Mouse (Mus musculus): ENCODE data around the gene Traip. TPM values are rescaled to one million over a fixed set of nuclear protein-coding genes. Genes with fewer than 3 reads are reported as not detected.
A peak's percentile ranks its signal among the peaks of the same experiment; 100 is the strongest.

Gene Traip
- polyA plus RNA-seq, 2 experiments: 7.4 to 18.1 TPM

DNA sequence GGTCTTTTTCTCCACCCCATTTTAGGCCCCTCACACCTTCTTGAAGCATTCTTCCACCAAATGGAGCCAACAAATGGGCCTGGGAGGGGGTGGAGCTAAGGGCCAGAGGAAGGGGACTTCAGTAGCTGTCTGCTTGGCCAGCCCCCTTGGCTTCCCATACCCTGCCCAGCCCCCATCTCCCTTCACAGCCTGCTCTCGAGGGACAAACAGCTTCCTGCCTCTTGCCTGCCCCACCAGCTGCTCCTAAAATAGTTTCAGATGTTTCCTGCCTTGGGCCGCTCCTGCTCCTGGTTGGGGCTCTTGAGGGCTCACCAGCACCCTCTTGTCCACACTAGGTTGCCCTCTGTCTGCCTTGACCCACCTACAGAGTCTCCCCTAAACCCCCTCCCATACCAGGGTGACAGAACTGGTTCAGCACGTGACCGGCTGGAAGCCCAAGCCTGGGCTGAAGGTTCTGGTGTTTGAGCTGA is 33.5 kb downstream of the Traip start:
- Histone ChIP-seq H3K4me1 (replicated peaks; ENCODE audit: control insufficient read depth in 2 of 2, insufficient read depth in 2 of 2, low read length in 1 of 2) (peaks cover 54 to 61% of the 10 kb centered on the region in 2 experiments), H3K4me3 (ENCODE audit: insufficient read depth in 1 of 2, low read depth in 2 of 2, low read length in 2 of 2) (peak overlapping the region; percentile 84 to 86), H3K4me2 (ENCODE audit: low read depth) (peak overlapping the region; percentile 92), H3K27ac (peak overlapping the region; percentile 96), H3K27me3 (ENCODE audit: control insufficient read depth, insufficient read depth, low read length) (no peaks in the 10 kb centered on the region; the same call in 1 of the 2 replicates), H3K9me3 (ENCODE audit: control insufficient read depth, low read length) (no peaks in the 10 kb centered on the region), H3K9ac (replicated peaks) (peak overlapping the region; percentile 86), H3K36me3 (replicated peaks; ENCODE audit: control insufficient read depth, insufficient read depth, low read depth) (peaks cover 58% of the 10 kb centered on the region)
- 8% methylated on average over 4 of the region's 4 CpGs for WGBS (ENCODE audit: insufficient replicate concordance)
- ATAC-seq (ENCODE audit: insufficient read depth): no peak
- no peak for TF ChIP-seq EP300 (IDR thresholded peaks at IDR 0.05; ENCODE audit: low read depth)
- TF ChIP-seq CTCF (IDR thresholded peaks at IDR 0.05; ENCODE audit: low read depth): no peak
- no peak for DNase-seq (ENCODE audit: low read depth in 3 of 3, low spot score in 3 of 3)

DNA sequence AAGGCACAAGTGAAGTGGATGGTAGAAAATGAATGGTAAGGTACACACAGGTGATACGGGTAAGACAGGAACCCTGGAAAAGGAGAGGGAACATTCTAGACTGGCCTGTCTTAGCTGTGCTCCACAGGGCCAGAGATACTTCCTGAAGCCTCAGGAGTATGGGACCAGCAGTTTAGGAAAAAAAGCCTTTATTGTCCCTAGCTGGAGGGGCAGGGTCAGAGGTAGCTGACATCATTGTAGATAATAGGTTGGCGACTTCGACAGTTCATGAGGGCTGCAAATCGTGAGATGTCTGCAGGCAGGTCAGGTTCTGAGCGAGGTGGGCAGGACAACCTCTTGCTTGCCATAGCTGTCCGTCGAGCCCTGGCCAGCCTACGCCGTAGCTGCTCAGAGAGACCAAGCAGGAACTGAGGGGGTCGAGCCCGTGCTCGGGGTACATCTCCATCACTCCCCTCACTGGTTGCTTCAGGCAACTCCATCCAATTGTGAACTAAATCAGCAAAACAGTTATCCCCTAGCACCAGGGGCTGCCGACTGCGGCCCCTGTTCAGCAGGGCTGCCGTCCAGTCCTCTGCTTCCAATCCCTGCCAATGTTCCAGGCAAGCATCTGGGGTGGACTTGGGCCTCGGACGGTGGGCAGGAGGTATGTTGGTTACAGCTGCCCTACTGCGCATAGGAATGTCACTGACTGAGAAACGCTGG is 34.3 kb downstream of the Traip start:
- Histone ChIP-seq H3K9ac (replicated peaks) (peak overlapping the region; percentile 86), H3K4me3 (ENCODE audit: insufficient read depth in 1 of 2, low read depth in 2 of 2, low read length in 2 of 2) (peak overlapping the region; percentile 84 to 86), H3K9me3 (ENCODE audit: control insufficient read depth, low read length) (no peaks in the 10 kb centered on the region), H3K4me1 (replicated peaks; ENCODE audit: control insufficient read depth in 2 of 2, insufficient read depth in 2 of 2, low read length in 1 of 2) (peaks cover 53 to 58% of the 10 kb centered on the region in 2 experiments), H3K27me3 (ENCODE audit: control insufficient read depth, insufficient read depth, low read length) (no peaks in the 10 kb centered on the region; the same call in 1 of the 2 replicates), H3K27ac (peak overlapping the region; percentile 96), H3K36me3 (replicated peaks; ENCODE audit: control insufficient read depth, insufficient read depth, low read depth) (peaks cover 51% of the 10 kb centered on the region), H3K4me2 (ENCODE audit: low read depth) (peak overlapping the region; percentile 92)
- DNase-seq (ENCODE audit: low read depth in 3 of 3, low spot score in 3 of 3): no peak
- no peak for TF ChIP-seq EP300 (IDR thresholded peaks at IDR 0.05; ENCODE audit: low read depth)
- peak; percentile 11; the same call in 1 of the 2 replicates for TF ChIP-seq CTCF (IDR thresholded peaks at IDR 0.05; ENCODE audit: low read depth)
- ATAC-seq (ENCODE audit: insufficient read depth): no peak
- WGBS (ENCODE audit: insufficient replicate concordance): 23% methylated on average over 19 of the region's 19 CpGs

DNA sequence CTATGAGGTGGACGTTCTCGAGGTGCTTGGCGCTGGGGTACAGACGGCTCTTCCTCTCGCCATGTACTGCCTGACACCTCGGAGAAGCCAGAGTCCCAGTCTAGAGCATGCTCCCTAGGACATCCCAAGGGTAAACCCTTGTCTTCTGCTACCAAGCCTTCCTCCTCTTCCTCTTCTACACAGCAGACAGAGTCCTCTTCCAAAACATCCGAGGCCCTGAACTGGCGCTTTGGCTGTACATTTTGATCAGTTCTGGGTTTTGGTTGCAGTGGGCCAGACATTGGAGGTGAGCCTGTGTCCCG is 34.8 kb downstream of the Traip start:
- Histone ChIP-seq H3K36me3 (replicated peaks; ENCODE audit: control insufficient read depth, insufficient read depth, low read depth) (peaks cover 46% of the 10 kb centered on the region), H3K9ac (replicated peaks) (peak overlapping the region; percentile 86), H3K27me3 (ENCODE audit: control insufficient read depth, insufficient read depth, low read length) (no peaks in the 10 kb centered on the region; the same call in 1 of the 2 replicates), H3K9me3 (ENCODE audit: control insufficient read depth, low read length) (no peaks in the 10 kb centered on the region), H3K4me1 (replicated peaks; ENCODE audit: control insufficient read depth in 2 of 2, insufficient read depth in 2 of 2, low read length in 1 of 2) (peaks cover 49 to 54% of the 10 kb centered on the region in 2 experiments), H3K4me3 (ENCODE audit: insufficient read depth in 1 of 2, low read depth in 2 of 2, low read length in 2 of 2) (peak overlapping the region; percentile 84 to 86), H3K27ac (peak overlapping the region; percentile 96), H3K4me2 (ENCODE audit: low read depth) (peak overlapping the region; percentile 92)
- TF ChIP-seq EP300 (IDR thresholded peaks at IDR 0.05; ENCODE audit: low read depth) (no peak), CTCF (IDR thresholded peaks at IDR 0.05; ENCODE audit: low read depth) (no peak)
- ATAC-seq (ENCODE audit: insufficient read depth): no peak
- WGBS (ENCODE audit: insufficient replicate concordance): 6% methylated on average over 9 of the region's 9 CpGs
- no peak for DNase-seq (ENCODE audit: low read depth in 3 of 3, low spot score in 3 of 3)

DNA sequence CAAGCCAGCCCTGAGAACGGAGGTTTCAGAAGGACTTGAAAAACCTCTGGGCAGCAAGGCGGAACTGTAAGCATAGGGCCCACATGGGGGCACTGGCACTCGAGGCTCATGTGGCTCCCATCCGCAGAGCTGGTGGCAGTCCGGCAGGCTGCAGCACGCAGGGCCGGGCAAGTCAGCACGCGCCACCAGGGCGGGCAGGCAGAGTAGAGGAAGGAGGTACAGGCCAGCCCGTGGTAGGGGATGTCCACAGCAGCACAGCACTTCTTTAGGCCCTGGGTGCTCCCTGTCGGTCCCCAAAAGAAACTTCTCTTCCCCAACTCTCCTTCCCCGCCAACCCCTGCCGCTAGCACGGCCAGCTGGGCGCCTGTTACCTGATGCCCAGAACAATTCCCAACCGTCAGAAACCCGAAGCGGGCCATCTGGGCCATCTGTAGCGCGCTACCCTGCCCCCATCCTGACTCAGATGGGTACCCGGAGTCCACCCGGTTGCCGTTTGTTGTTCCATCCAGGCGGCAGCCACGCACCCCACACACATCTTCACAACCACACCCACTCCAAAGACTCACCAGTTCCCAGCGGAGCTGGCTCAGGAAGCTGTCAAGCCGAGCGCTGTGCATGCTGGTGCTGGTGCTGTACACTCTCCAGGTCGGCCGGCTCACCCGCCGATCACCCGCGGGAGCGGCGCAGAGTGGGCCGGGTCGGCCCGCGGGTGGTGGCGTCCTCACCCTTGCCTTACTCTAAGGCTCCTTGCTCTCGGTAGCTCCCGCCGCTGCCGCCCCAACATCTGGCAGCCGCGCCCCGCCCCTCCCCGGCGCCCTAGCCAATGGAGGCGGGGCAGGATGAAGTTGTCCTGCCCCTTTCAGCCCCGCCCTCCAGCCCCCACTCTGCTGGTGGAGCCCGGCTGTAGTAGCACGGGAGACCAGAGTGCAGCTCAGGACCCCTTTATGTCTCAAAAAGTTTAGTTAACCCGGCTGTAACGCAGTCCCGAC is 35.5 kb downstream of the Traip start, which contains the start of gene Inka1:
Gene Inka1, minus strand, starts transcription at position 749 of the 989 bp plus-strand sequence.
- H3K27me3 ChIP-seq (ENCODE audit: control insufficient read depth, insufficient read depth, low read length): no peaks in the 10 kb centered on the region; the same call in 1 of the 2 replicates
- peak; percentile 43; the same call in 1 of the 2 replicates for TF ChIP-seq EP300 (IDR thresholded peaks at IDR 0.05; ENCODE audit: low read depth)
- peak; percentile 50 for TF ChIP-seq CTCF (IDR thresholded peaks at IDR 0.05; ENCODE audit: low read depth)
- peak within 1 kb of the TSS; percentile 96 for H3K27ac ChIP-seq
- peak within 1 kb of the TSS; percentile 84 to 86 for H3K4me3 ChIP-seq (ENCODE audit: insufficient read depth in 1 of 2, low read depth in 2 of 2, low read length in 2 of 2)
- ATAC-seq (ENCODE audit: insufficient read depth) (peak; percentile 75), DNase-seq (ENCODE audit: low read depth in 3 of 3, low spot score in 3 of 3) (peak; percentile 82 to 88 (median 83))
- under 1% methylated on average over 58 of the region's 58 CpGs for WGBS (ENCODE audit: insufficient replicate concordance)
- H3K9ac ChIP-seq (replicated peaks): peak within 1 kb of the TSS; percentile 86
- H3K4me2 ChIP-seq (ENCODE audit: low read depth): peak within 1 kb of the TSS; percentile 92
- peaks cover 43 to 50% of the 10 kb centered on the region in 2 experiments for H3K4me1 ChIP-seq (replicated peaks; ENCODE audit: control insufficient read depth in 2 of 2, insufficient read depth in 2 of 2, low read length in 1 of 2)
- H3K9me3 ChIP-seq (ENCODE audit: control insufficient read depth, low read length): no peaks in the 10 kb centered on the region
- peaks cover 38% of the 10 kb centered on the region for H3K36me3 ChIP-seq (replicated peaks; ENCODE audit: control insufficient read depth, insufficient read depth, low read depth)
